Mouse (Mus musculus): ENCODE data around the gene Gstcd. TPM values are rescaled to one million over a fixed set of nuclear protein-coding genes. Genes with fewer than 3 reads are reported as not detected.

Gene Gstcd
- total and polyA plus RNA-seq, 3 experiments: 33.3 to 67.2 (median 44.6) TPM

GRCm38 (mm10) chr3:132944193-132944592 lies 147.6 kb downstream of the Gstcd start:
- Histone ChIP-seq H3K4me1 (ENCODE audit: control insufficient read depth in 1 of 2, insufficient read depth in 2 of 2) (peaks cover 4% of the 10 kb centered on the region in 2 experiments; a peak in 1 of 4 replicates), H3K79me2 (replicated peaks; ENCODE audit: control insufficient read depth, extremely low read depth, insufficient read depth, poor library complexity, severe bottlenecking) (no peaks in the 10 kb centered on the region), H3K4me3 (replicated peaks in 1 of 3; ENCODE audit: low read depth in 2 of 3, low read length in 2 of 3, poor library complexity in 1 of 3) (no peak overlapping the region), H3K4me2 (ENCODE audit: insufficient read depth, low read depth, poor library complexity, severe bottlenecking) (no peak overlapping the region), H3K9ac (ENCODE audit: insufficient read depth, low read depth) (no peak overlapping the region), H3K27ac (ENCODE audit: insufficient read depth, low read depth) (no peak overlapping the region), H3K9me3 (replicated peaks; ENCODE audit: low read length) (no peaks in the 10 kb centered on the region), H3K36me3 (replicated peaks in 1 of 2; ENCODE audit: control insufficient read depth in 1 of 2, insufficient read depth in 1 of 2, low read length in 1 of 2) (no peaks in the 10 kb centered on the region), H3K27me3 (replicated peaks) (no peaks in the 10 kb centered on the region)
- dilution Hi-C loops (cut with MboI; ENCODE audit: extremely low pct_ligation_motif_present, extremely low pct_unique_long_range_greater_than_20kb, low sequenced_read_pairs) (no loop called here), in situ Hi-C loops (cut with MboI; ENCODE audit: low pct_ligation_motif_present, low pct_unique_long_range_greater_than_20kb, low sequenced_read_pairs) (no loop called here)
- no peak for TF ChIP-seq NRF1 (IDR thresholded peaks at IDR 0.05; ENCODE audit: low read depth, low read length)
- no peak for TF ChIP-seq RAD21 (IDR thresholded peaks at IDR 0.05; ENCODE audit: low read depth, low read length)
- no peak for TF ChIP-seq SIN3A (IDR thresholded peaks at IDR 0.05; ENCODE audit: low read length)
- no peak for TF ChIP-seq CHD1 (IDR thresholded peaks at IDR 0.05; ENCODE audit: low read depth, low read length)
- TF ChIP-seq KAT2A (IDR thresholded peaks at IDR 0.05; ENCODE audit: insufficient replicate concordance, low read length): no peak
- TF ChIP-seq ZKSCAN1 (IDR thresholded peaks at IDR 0.05; ENCODE audit: borderline replicate concordance, low read depth, low read length): no peak
- TF ChIP-seq USF2 (conservative IDR thresholded peaks at IDR 0.05; ENCODE audit: low read depth, low read length): no peak
- no peak for TF ChIP-seq MAFK (IDR thresholded peaks at IDR 0.05; ENCODE audit: insufficient replicate concordance, low read length)
- TF ChIP-seq TCF12 (IDR thresholded peaks at IDR 0.05; ENCODE audit: low read depth, low read length): no peak
- DNase-seq (ENCODE audit: extremely low read depth): no peak

DNA sequence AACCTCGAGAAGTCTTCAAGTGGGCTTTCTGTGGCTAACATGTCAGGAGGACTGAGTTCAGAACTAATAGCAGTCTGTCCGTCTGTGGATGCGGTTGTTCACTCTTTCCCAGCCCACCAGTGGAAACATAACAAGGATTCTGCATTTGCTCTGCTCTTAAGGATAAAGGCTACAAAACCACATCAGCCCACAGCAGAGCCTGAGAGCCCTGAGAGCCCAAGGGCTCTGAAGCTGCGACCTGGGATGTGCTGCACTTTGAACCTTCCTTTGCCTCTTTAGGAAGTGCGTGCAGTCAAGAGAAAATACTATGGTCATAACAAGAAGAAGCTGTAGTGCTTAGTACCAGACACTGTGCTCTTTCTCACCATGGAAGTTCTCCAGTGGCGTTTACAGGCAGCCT lies 149.1 kb downstream of the Gstcd start:
- Histone ChIP-seq H3K4me2 (ENCODE audit: insufficient read depth, low read depth, poor library complexity, severe bottlenecking) (no peak overlapping the region), H3K4me3 (replicated peaks in 1 of 3; ENCODE audit: low read depth in 2 of 3, low read length in 2 of 3, poor library complexity in 1 of 3) (no peak overlapping the region), H3K27me3 (replicated peaks) (no peaks in the 10 kb centered on the region), H3K79me2 (replicated peaks; ENCODE audit: control insufficient read depth, extremely low read depth, insufficient read depth, poor library complexity, severe bottlenecking) (no peaks in the 10 kb centered on the region), H3K9ac (ENCODE audit: insufficient read depth, low read depth) (no peak overlapping the region), H3K9me3 (replicated peaks; ENCODE audit: low read length) (no peaks in the 10 kb centered on the region), H3K27ac (ENCODE audit: insufficient read depth, low read depth) (no peak overlapping the region), H3K4me1 (ENCODE audit: control insufficient read depth in 1 of 2, insufficient read depth in 2 of 2) (peaks cover 3 to 4% of the 10 kb centered on the region in 2 experiments; a peak in 1 of 4 replicates), H3K36me3 (replicated peaks in 1 of 2; ENCODE audit: control insufficient read depth in 1 of 2, insufficient read depth in 1 of 2, low read length in 1 of 2) (no peaks in the 10 kb centered on the region)
- no peak for TF ChIP-seq CHD1 (IDR thresholded peaks at IDR 0.05; ENCODE audit: low read depth, low read length)
- TF ChIP-seq USF1 (IDR thresholded peaks at IDR 0.05; ENCODE audit: low read depth, low read length): no peak
- dilution Hi-C loops (cut with MboI; ENCODE audit: extremely low pct_ligation_motif_present, extremely low pct_unique_long_range_greater_than_20kb, low sequenced_read_pairs): no loop called here
- DNase-seq (ENCODE audit: extremely low read depth): no peak
- in situ Hi-C loops (cut with MboI; ENCODE audit: low pct_ligation_motif_present, low pct_unique_long_range_greater_than_20kb, low sequenced_read_pairs): no loop called here

GRCm38 (mm10) chr3:132940181-132940990 lies 151.4 kb downstream of the Gstcd start:
- in situ Hi-C loops (cut with MboI; ENCODE audit: low pct_ligation_motif_present, low pct_unique_long_range_greater_than_20kb, low sequenced_read_pairs): no loop called here
- H3K9ac ChIP-seq (ENCODE audit: insufficient read depth, low read depth): no peak overlapping the region
- dilution Hi-C loops (cut with MboI; ENCODE audit: extremely low pct_ligation_motif_present, extremely low pct_unique_long_range_greater_than_20kb, low sequenced_read_pairs): no loop called here
- H3K79me2 ChIP-seq (replicated peaks; ENCODE audit: control insufficient read depth, extremely low read depth, insufficient read depth, poor library complexity, severe bottlenecking): no peaks in the 10 kb centered on the region
- H3K27ac ChIP-seq (ENCODE audit: insufficient read depth, low read depth): no peak overlapping the region
- no peak overlapping the region for H3K4me2 ChIP-seq (ENCODE audit: insufficient read depth, low read depth, poor library complexity, severe bottlenecking)
- no peak for DNase-seq (ENCODE audit: extremely low read depth)
- H3K36me3 ChIP-seq (replicated peaks in 1 of 2; ENCODE audit: control insufficient read depth in 1 of 2, insufficient read depth in 1 of 2, low read length in 1 of 2): no peaks in the 10 kb centered on the region
- no peak for TF ChIP-seq KAT2A (IDR thresholded peaks at IDR 0.05; ENCODE audit: insufficient replicate concordance, low read length)
- no peak for TF ChIP-seq MAZ (IDR thresholded peaks at IDR 0.05; ENCODE audit: low read depth, low read length)
- no peak for TF ChIP-seq MEF2A (IDR thresholded peaks at IDR 0.05; ENCODE audit: borderline replicate concordance, low read depth, low read length)
- no peak for TF ChIP-seq MAFK (IDR thresholded peaks at IDR 0.05; ENCODE audit: insufficient replicate concordance, low read length)
- no peak for TF ChIP-seq EP300 (IDR thresholded peaks at IDR 0.05; ENCODE audit: low read length)
- no peak for TF ChIP-seq SMC3 (IDR thresholded peaks at IDR 0.05; ENCODE audit: low read depth, low read length)
- no peak for TF ChIP-seq NRF1 (IDR thresholded peaks at IDR 0.05; ENCODE audit: low read depth, low read length)
- TF ChIP-seq JUND (conservative IDR thresholded peaks at IDR 0.05; ENCODE audit: low read depth, low read length): no peak
- TF ChIP-seq UBTF (IDR thresholded peaks at IDR 0.05; ENCODE audit: low read depth, low read length): no peak
- TF ChIP-seq NELFE (IDR thresholded peaks at IDR 0.05; ENCODE audit: low read depth, low read length): no peak
- TF ChIP-seq IRF4 (IDR thresholded peaks at IDR 0.05; ENCODE audit: low read depth, low read length): no peak
- no peak for TF ChIP-seq GABPA (IDR thresholded peaks at IDR 0.05; ENCODE audit: insufficient replicate concordance, low read depth, low read length)
- H3K4me1 ChIP-seq (ENCODE audit: control insufficient read depth in 1 of 2, insufficient read depth in 2 of 2): no peaks in the 10 kb centered on the region; a peak in 1 of 4 replicates
- no peaks in the 10 kb centered on the region for H3K9me3 ChIP-seq (replicated peaks; ENCODE audit: low read length)
- H3K27me3 ChIP-seq (replicated peaks): no peaks in the 10 kb centered on the region
- H3K4me3 ChIP-seq (replicated peaks in 1 of 3; ENCODE audit: low read depth in 2 of 3, low read length in 2 of 3, poor library complexity in 1 of 3): no peak overlapping the region
